ENCODE assay signal across 24 mouse cellular contexts in the genomic region with DNA sequence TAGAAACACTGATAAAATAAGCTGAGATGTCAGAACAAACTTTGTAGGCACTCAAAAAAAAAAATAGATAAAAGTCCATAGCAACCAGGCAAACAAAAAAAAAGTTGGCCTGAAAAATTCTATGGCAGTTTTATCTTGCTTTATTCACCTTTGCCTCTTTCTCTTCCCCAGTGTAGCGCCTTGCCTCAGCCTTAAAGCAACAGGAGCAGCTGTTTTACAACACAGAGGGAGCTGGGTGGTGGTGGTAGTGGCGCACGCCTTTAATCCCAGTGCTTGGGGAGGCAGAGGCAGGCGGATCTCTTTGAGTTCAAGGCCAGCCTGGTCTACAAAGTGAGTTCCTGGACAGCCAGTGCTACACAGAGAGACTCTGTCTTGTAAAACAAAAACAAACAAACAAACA. TPM values are rescaled to one million over a fixed set of nuclear protein-coding genes. Genes with fewer than 3 reads are reported as not detected.
DNase-seq lines count a peak whose midpoint lies in the region; ATAC-seq and TF ChIP-seq lines count a peak whose summit lies in the region.
"Had no signal": no experiment of that assay in that cellular context is flagged by ENCODE, and none has a peak within 500 bp of the region (broad histone marks: within the 10 kb centered on the region; RNA-seq: fewer than 3 reads in every experiment).

No protein-coding gene starts in this region.

- no peak for TF ChIP-seq RAD21 in MEL (IDR thresholded peaks at IDR 0.05; ENCODE audit: low read depth, low read length)

- 79% methylated on average over 4 of the region's 4 CpGs for WGBS in intestine, embryonic 16.5 days
- WGBS in intestine, embryonic 15.5 days = 85% methylated on average over 4 of the region's 4 CpGs
- 42% methylated on average over 4 of the region's 4 CpGs for WGBS in intestine, postnatal 0 days
- 91% methylated on average over 4 of the region's 4 CpGs for WGBS in stomach, postnatal 0 days
- WGBS in lung, adult 2 months = 81% methylated on average over 4 of the region's 4 CpGs

- H3K4me2 ChIP-seq in intestine, embryonic 16.5 days (ENCODE audit: low read depth, low read length) = no peak overlapping the region
- no peak overlapping the region for H3K4me2 ChIP-seq in intestine, embryonic 15.5 days (replicated peaks)
- no peak overlapping the region for H3K4me2 ChIP-seq in intestine, postnatal 0 days (replicated peaks; ENCODE audit: low read depth)
- H3K4me2 ChIP-seq in stomach, postnatal 0 days (replicated peaks; ENCODE audit: low read depth) = no peak overlapping the region
- H3K4me2 ChIP-seq: embryonic facial prominence, embryonic 12.5 days; forebrain, embryonic 13.5 days; forebrain, embryonic 15.5 days had no signal

- no peaks in the 10 kb centered on the region; the same call in 1 of the 2 replicates for H3K4me1 ChIP-seq in intestine, embryonic 16.5 days (ENCODE audit: control insufficient read depth, insufficient read depth, low read length)
- H3K4me1 ChIP-seq in intestine, embryonic 15.5 days (replicated peaks) = no peaks in the 10 kb centered on the region
- no peaks in the 10 kb centered on the region for H3K4me1 ChIP-seq in MEL (ENCODE audit: control insufficient read depth in 1 of 2, insufficient read depth in 2 of 2, low read length in 2 of 2)
- H3K4me1 ChIP-seq in intestine, postnatal 0 days (replicated peaks; ENCODE audit: control insufficient read depth, insufficient read depth, low read length) = 0 out of 2 replicates have a peak, but pooled peaks cover 5% of the 10 kb centered on the region
- no peaks in the 10 kb centered on the region for H3K4me1 ChIP-seq in stomach, postnatal 0 days (replicated peaks; ENCODE audit: control insufficient read depth, insufficient read depth)
- no peaks in the 10 kb centered on the region for H3K4me1 ChIP-seq in lung, adult 2 months (ENCODE audit: control insufficient read depth, insufficient read depth, low read length)
- H3K4me1 ChIP-seq: embryonic facial prominence, embryonic 10.5 days; embryonic facial prominence, embryonic 12.5 days; forebrain, embryonic 13.5 days; forebrain, embryonic 15.5 days had no signal

- ATAC-seq in intestine, embryonic 16.5 days = 0 out of 2 replicates have a peak, but pooled peaks have one; percentile 32
- ATAC-seq in intestine, embryonic 15.5 days = no peak
- peak; percentile 67 for ATAC-seq in intestine, postnatal 0 days
- ATAC-seq in stomach, postnatal 0 days (ENCODE audit: low FRiP score, low TSS enrichment) = peak; percentile 79
- ATAC-seq: CD4-positive, CD25-positive, alpha-beta regulatory T cell, adult 4 months; forebrain, embryonic 13.5 days; forebrain, embryonic 15.5 days had no signal

- no peak overlapping the region for H3K9ac ChIP-seq in intestine, embryonic 16.5 days (ENCODE audit: low read depth, low read length)
- H3K9ac ChIP-seq in intestine, embryonic 15.5 days = no peak overlapping the region
- no peak overlapping the region for H3K9ac ChIP-seq in MEL (ENCODE audit: control insufficient read depth, low read depth, low read length, poor library complexity, severe bottlenecking)
- H3K9ac ChIP-seq in intestine, postnatal 0 days (ENCODE audit: low read depth, low read length) = no peak overlapping the region
- H3K9ac ChIP-seq in stomach, postnatal 0 days (ENCODE audit: low read length) = no peak overlapping the region
- H3K9ac ChIP-seq: embryonic facial prominence, embryonic 12.5 days; forebrain, embryonic 13.5 days; forebrain, embryonic 15.5 days had no signal

- TF ChIP-seq EP300 in MEL (IDR thresholded peaks at IDR 0.05; ENCODE audit: low read depth in 1 of 2, low read length in 2 of 2) = no peak
- TF ChIP-seq EP300 in stomach, postnatal 0 days (optimal IDR thresholded peaks at IDR 0.05) = no peak

- H3K27ac ChIP-seq in intestine, embryonic 16.5 days (ENCODE audit: low read length) = no peak overlapping the region
- no peak overlapping the region for H3K27ac ChIP-seq in intestine, embryonic 15.5 days
- no peak overlapping the region for H3K27ac ChIP-seq in MEL (ENCODE audit: control insufficient read depth, low read depth, low read length)
- H3K27ac ChIP-seq in intestine, postnatal 0 days (ENCODE audit: low read depth, low read length) = no peak overlapping the region
- H3K27ac ChIP-seq in stomach, postnatal 0 days (replicated peaks) = no peak overlapping the region
- H3K27ac ChIP-seq: embryonic facial prominence, embryonic 10.5 days; embryonic facial prominence, embryonic 12.5 days; forebrain, embryonic 13.5 days; forebrain, embryonic 15.5 days had no signal

- no peak for DNase-seq in MEL (ENCODE audit: low read depth, low spot score)
- peak; percentile 39 for DNase-seq in stomach, postnatal 0 days (ENCODE audit: low spot score)
- DNase-seq in natural killer cell, adult 2 months (ENCODE audit: low spot score in 2 of 2) = no peak
- DNase-seq in gastrocnemius, postnatal 25 days = no peak
- DNase-seq in lung, adult 2 months = no peak
- DNase-seq: adrenal gland, adult 8-10 months; adrenal gland, postnatal 14 days; adrenal gland, postnatal 36 days; B cell, adult 2 months; cerebellum, adult 11-12 months; cerebellum, adult 2 months; cerebellum, adult 9-10 months; cerebellum, postnatal 10 days; cerebellum, postnatal 25 days had no signal

- TF ChIP-seq POLR2A in MEL (IDR thresholded peaks at IDR 0.05; ENCODE audit: control insufficient read depth in 1 of 2, insufficient read depth in 1 of 2, low read depth in 1 of 2, low read length in 2 of 2, poor library complexity in 1 of 2) = no peak
- TF ChIP-seq POLR2A in lung, adult 2 months (IDR thresholded peaks at IDR 0.05; ENCODE audit: borderline replicate concordance, extremely low read depth, low read depth, low read length) = no peak

- no peaks in the 10 kb centered on the region for H3K27me3 ChIP-seq in intestine, embryonic 16.5 days (replicated peaks; ENCODE audit: control insufficient read depth, insufficient read depth, low read length)
- H3K27me3 ChIP-seq in intestine, embryonic 15.5 days (replicated peaks) = no peaks in the 10 kb centered on the region
- no peaks in the 10 kb centered on the region for H3K27me3 ChIP-seq in MEL (ENCODE audit: control insufficient read depth in 1 of 2, insufficient read depth in 2 of 2, low read length in 2 of 2)
- H3K27me3 ChIP-seq in intestine, postnatal 0 days (replicated peaks; ENCODE audit: control insufficient read depth, insufficient read depth, low read length) = no peaks in the 10 kb centered on the region
- no peaks in the 10 kb centered on the region for H3K27me3 ChIP-seq in stomach, postnatal 0 days (ENCODE audit: control insufficient read depth, insufficient read depth, low read length)
- H3K27me3 ChIP-seq: embryonic facial prominence, embryonic 12.5 days; forebrain, embryonic 13.5 days; forebrain, embryonic 15.5 days had no signal

- TF ChIP-seq CTCF in MEL (IDR thresholded peaks at IDR 0.05 in 2 of 3, conservative IDR thresholded peaks at IDR 0.05 in 1 of 3; ENCODE audit: control insufficient read depth in 1 of 3, insufficient read depth in 1 of 3, low read depth in 2 of 3, low read length in 3 of 3, poor library complexity in 1 of 3, severe bottlenecking in 1 of 3) = no peak
- no peak for TF ChIP-seq CTCF in intestine, postnatal 0 days (IDR thresholded peaks at IDR 0.05; ENCODE audit: low read depth)
- no peak for TF ChIP-seq CTCF in stomach, postnatal 0 days (IDR thresholded peaks at IDR 0.05; ENCODE audit: low read depth)
- no peak for TF ChIP-seq CTCF in lung, adult 2 months (IDR thresholded peaks at IDR 0.05; ENCODE audit: insufficient read depth, low read length)

- H3K9me3 ChIP-seq in intestine, embryonic 16.5 days (ENCODE audit: control insufficient read depth, low read length) = peaks cover 5% of the 10 kb centered on the region; the same call in 1 of the 2 replicates
- H3K9me3 ChIP-seq in intestine, embryonic 15.5 days = no peaks in the 10 kb centered on the region
- no peaks in the 10 kb centered on the region; the same call in 1 of the 2 replicates for H3K9me3 ChIP-seq in MEL (replicated peaks; ENCODE audit: insufficient read depth, low read length)
- no peaks in the 10 kb centered on the region for H3K9me3 ChIP-seq in intestine, postnatal 0 days (ENCODE audit: control insufficient read depth)
- no peaks in the 10 kb centered on the region for H3K9me3 ChIP-seq in stomach, postnatal 0 days (ENCODE audit: control insufficient read depth, low read length)
- H3K9me3 ChIP-seq: forebrain, embryonic 15.5 days had no signal

- H3K4me3 ChIP-seq in intestine, embryonic 16.5 days (ENCODE audit: low read length) = no peak overlapping the region
- no peak overlapping the region for H3K4me3 ChIP-seq in intestine, embryonic 15.5 days (replicated peaks)
- no peak overlapping the region for H3K4me3 ChIP-seq in MEL (ENCODE audit: control insufficient read depth in 1 of 2, insufficient read depth in 1 of 2, low read depth in 2 of 2, low read length in 2 of 2)
- no peak overlapping the region for H3K4me3 ChIP-seq in intestine, postnatal 0 days (ENCODE audit: low read depth, low read length)
- no peak overlapping the region for H3K4me3 ChIP-seq in stomach, postnatal 0 days (ENCODE audit: low read depth, low read length)
- H3K4me3 ChIP-seq in lung, adult 2 months (replicated peaks; ENCODE audit: extremely low read depth, low read depth, low read length) = no peak overlapping the region
- H3K4me3 ChIP-seq: embryonic facial prominence, embryonic 10.5 days; embryonic facial prominence, embryonic 12.5 days; forebrain, embryonic 13.5 days; forebrain, embryonic 15.5 days had no signal

- no peaks in the 10 kb centered on the region for H3K79me2 ChIP-seq in MEL (ENCODE audit: control insufficient read depth, insufficient read depth, low read length, poor library complexity)

- no peaks in the 10 kb centered on the region for H3K36me3 ChIP-seq in intestine, embryonic 16.5 days (ENCODE audit: control insufficient read depth, insufficient read depth, low read length)
- no peaks in the 10 kb centered on the region for H3K36me3 ChIP-seq in intestine, embryonic 15.5 days
- H3K36me3 ChIP-seq in MEL (ENCODE audit: control insufficient read depth in 1 of 2, insufficient read depth in 2 of 2, low read length in 2 of 2) = no peaks in the 10 kb centered on the region
- H3K36me3 ChIP-seq in intestine, postnatal 0 days (ENCODE audit: control insufficient read depth, insufficient read depth) = no peaks in the 10 kb centered on the region
- H3K36me3 ChIP-seq in stomach, postnatal 0 days (ENCODE audit: control insufficient read depth, insufficient read depth, low read length) = no peaks in the 10 kb centered on the region
- H3K36me3 ChIP-seq: embryonic facial prominence, embryonic 10.5 days; embryonic facial prominence, embryonic 12.5 days; forebrain, embryonic 15.5 days; G1E had no signal

RNA-seq across cellular contexts. Expression of gene Npc1l1, which starts 3.1 kb away (rescaled TPM):
- polyA plus RNA-seq in intestine, embryonic 16.5 days (2015; fragmentation: Nextera tagmentation; extraction: Ambion mirVana) = 26.5 and 43.4 TPM in 2 replicates
- polyA plus RNA-seq in intestine, embryonic 15.5 days (2015; fragmentation: Nextera tagmentation; extraction: Ambion mirVana) = 10.3 and 13.8 TPM in 2 replicates
- total RNA-seq in MEL (2012; rRNA removed) = not detected in 2 replicates
- under 1 TPM in 1 of 2 experiments, not detected in 1; 0.10 TPM for polyA plus RNA-seq in MEL (2012; ENCODE audit: insufficient read depth in 1 of 2, insufficient read length in 2 of 2, low read depth in 1 of 2, low replicate concordance in 2 of 2, missing spikeins in 1 of 2)
- polyA plus RNA-seq in intestine, postnatal 0 days (2015; fragmentation: Nextera tagmentation; extraction: Ambion mirVana) = 70.7 and 75.4 TPM in 2 replicates
- polyA plus RNA-seq in stomach, postnatal 0 days (2015; fragmentation: Nextera tagmentation; extraction: Ambion mirVana) = 1.5 TPM in 2 replicates
- total RNA-seq in gastrocnemius, postnatal 25 days (2021) = under 1 TPM; 0.19 to 0.33 TPM
- polyA plus RNA-seq in lung, adult 2 months (2012; rRNA removed) = 0.09 and 0.34 TPM in 2 replicates
- total RNA-seq: adrenal gland, postnatal 14 days had no signal
- polyA plus RNA-seq: embryonic facial prominence, embryonic 10.5 days; forebrain, embryonic 11.5 days; G1E had no signal

RNA-seq across cellular contexts. Expression of gene Nudcd3, which starts 32.8 kb away (rescaled TPM):
- polyA plus RNA-seq in intestine, embryonic 16.5 days (2015; fragmentation: Nextera tagmentation; extraction: Ambion mirVana) = 28.4 and 33.3 TPM in 2 replicates
- 34.7 and 36.6 TPM in 2 replicates for polyA plus RNA-seq in intestine, embryonic 15.5 days (2015; fragmentation: Nextera tagmentation; extraction: Ambion mirVana)
- 29.8 and 33.3 TPM in 2 replicates for total RNA-seq in MEL (2012; rRNA removed)
- 10 to 100 TPM in 1 of 2 experiments, not detected in 1; 50.5 TPM for polyA plus RNA-seq in MEL (2012; ENCODE audit: insufficient read depth in 1 of 2, insufficient read length in 2 of 2, low read depth in 1 of 2, low replicate concordance in 2 of 2, missing spikeins in 1 of 2)
- polyA plus RNA-seq in intestine, postnatal 0 days (2015; fragmentation: Nextera tagmentation; extraction: Ambion mirVana) = 17.2 and 20.0 TPM in 2 replicates
- polyA plus RNA-seq in stomach, postnatal 0 days (2015; fragmentation: Nextera tagmentation; extraction: Ambion mirVana) = 22.1 and 23.3 TPM in 2 replicates
- 10 to 100 TPM; 57.6 to 60.3 TPM for total RNA-seq in gastrocnemius, postnatal 25 days (2021)
- polyA plus RNA-seq in lung, adult 2 months (2012; rRNA removed) = 29.4 and 52.9 TPM in 2 replicates

RNA-seq across cellular contexts. Expression of gene A730071L15Rik, which starts 33.2 kb away (rescaled TPM):
- polyA plus RNA-seq in intestine, embryonic 16.5 days (2015; fragmentation: Nextera tagmentation; extraction: Ambion mirVana) = 0.45 and 0.62 TPM in 2 replicates
- 0.38 and 0.44 TPM in 2 replicates for polyA plus RNA-seq in intestine, embryonic 15.5 days (2015; fragmentation: Nextera tagmentation; extraction: Ambion mirVana)
- total RNA-seq in MEL (2012; rRNA removed) = 0.33 and 0.46 TPM in 2 replicates
- polyA plus RNA-seq in MEL (2012; ENCODE audit: insufficient read depth in 1 of 2, insufficient read length in 2 of 2, low read depth in 1 of 2, low replicate concordance in 2 of 2, missing spikeins in 1 of 2) = under 1 TPM in 1 of 2 experiments, not detected in 1; 0.13 TPM
- 0.41 and 0.74 TPM in 2 replicates for polyA plus RNA-seq in intestine, postnatal 0 days (2015; fragmentation: Nextera tagmentation; extraction: Ambion mirVana)
- 0.27 and 0.33 TPM in 2 replicates for polyA plus RNA-seq in stomach, postnatal 0 days (2015; fragmentation: Nextera tagmentation; extraction: Ambion mirVana)
- under 1 TPM; 0.16 to 0.23 TPM for total RNA-seq in gastrocnemius, postnatal 25 days (2021)
- polyA plus RNA-seq in lung, adult 2 months (2012; rRNA removed) = 0.11 TPM in 1 of 2 replicates, not detected in the other
- total RNA-seq: adrenal gland, postnatal 14 days had no signal
- polyA plus RNA-seq: G1E had no signal

RNA-seq across cellular contexts. Expression of gene Ddx56, which starts 34.5 kb away (rescaled TPM):
- polyA plus RNA-seq in intestine, embryonic 16.5 days (2015; fragmentation: Nextera tagmentation; extraction: Ambion mirVana) = 100 and 110 TPM in 2 replicates
- polyA plus RNA-seq in intestine, embryonic 15.5 days (2015; fragmentation: Nextera tagmentation; extraction: Ambion mirVana) = 100 and 106 TPM in 2 replicates
- total RNA-seq in MEL (2012; rRNA removed) = 178 and 201 TPM in 2 replicates
- 100 to 1,000 TPM in 1 of 2 experiments, not detected in 1; 138 TPM for polyA plus RNA-seq in MEL (2012; ENCODE audit: insufficient read depth in 1 of 2, insufficient read length in 2 of 2, low read depth in 1 of 2, low replicate concordance in 2 of 2, missing spikeins in 1 of 2)
- 36.3 and 39.7 TPM in 2 replicates for polyA plus RNA-seq in intestine, postnatal 0 days (2015; fragmentation: Nextera tagmentation; extraction: Ambion mirVana)
- polyA plus RNA-seq in stomach, postnatal 0 days (2015; fragmentation: Nextera tagmentation; extraction: Ambion mirVana) = 50.3 and 54.7 TPM in 2 replicates
- total RNA-seq in gastrocnemius, postnatal 25 days (2021) = 10 to 100 TPM; 27.1 to 35.2 TPM
- polyA plus RNA-seq in lung, adult 2 months (2012; rRNA removed) = 20.1 and 25.2 TPM in 2 replicates

RNA-seq across cellular contexts. Expression of gene Tmed4, which starts 41.6 kb away (rescaled TPM):
- 165 and 177 TPM in 2 replicates for polyA plus RNA-seq in intestine, embryonic 16.5 days (2015; fragmentation: Nextera tagmentation; extraction: Ambion mirVana)
- 129 and 137 TPM in 2 replicates for polyA plus RNA-seq in intestine, embryonic 15.5 days (2015; fragmentation: Nextera tagmentation; extraction: Ambion mirVana)
- total RNA-seq in MEL (2012; rRNA removed) = 47.8 and 60.9 TPM in 2 replicates
- polyA plus RNA-seq in MEL (2012; ENCODE audit: insufficient read depth in 1 of 2, insufficient read length in 2 of 2, low read depth in 1 of 2, low replicate concordance in 2 of 2, missing spikeins in 1 of 2) = 10 to 100 TPM in 1 of 2 experiments, not detected in 1; 66.5 TPM
- polyA plus RNA-seq in intestine, postnatal 0 days (2015; fragmentation: Nextera tagmentation; extraction: Ambion mirVana) = 198 and 203 TPM in 2 replicates
- 99.1 and 99.8 TPM in 2 replicates for polyA plus RNA-seq in stomach, postnatal 0 days (2015; fragmentation: Nextera tagmentation; extraction: Ambion mirVana)
- total RNA-seq in gastrocnemius, postnatal 25 days (2021) = 10 to 100 TPM; 54.1 to 57.4 TPM
- 87.0 and 111 TPM in 2 replicates for polyA plus RNA-seq in lung, adult 2 months (2012; rRNA removed)
